Mouse (Mus musculus) liver, embryonic 14.5 days (tissue): ENCODE data around the gene Tcstv1.
"Not testable (repeated sequence)": the region's sequence is repeated elsewhere in the genome, so short reads cannot be mapped to it uniquely, and the experiment has no call there.

Experiments used
- CTCF ChIP-seq: IDR thresholded peaks from 2 replicates; pipeline ENCODE4 v1.5.1; 2016; ENCODE audit warnings: antibody characterized with exemption, low read depth, control low read depth
- EP300 ChIP-seq: IDR thresholded peaks from 2 replicates; pipeline ENCODE4 v1.6.1; 2016; ENCODE audit warnings: antibody characterized with exemption, low read depth

DNA sequence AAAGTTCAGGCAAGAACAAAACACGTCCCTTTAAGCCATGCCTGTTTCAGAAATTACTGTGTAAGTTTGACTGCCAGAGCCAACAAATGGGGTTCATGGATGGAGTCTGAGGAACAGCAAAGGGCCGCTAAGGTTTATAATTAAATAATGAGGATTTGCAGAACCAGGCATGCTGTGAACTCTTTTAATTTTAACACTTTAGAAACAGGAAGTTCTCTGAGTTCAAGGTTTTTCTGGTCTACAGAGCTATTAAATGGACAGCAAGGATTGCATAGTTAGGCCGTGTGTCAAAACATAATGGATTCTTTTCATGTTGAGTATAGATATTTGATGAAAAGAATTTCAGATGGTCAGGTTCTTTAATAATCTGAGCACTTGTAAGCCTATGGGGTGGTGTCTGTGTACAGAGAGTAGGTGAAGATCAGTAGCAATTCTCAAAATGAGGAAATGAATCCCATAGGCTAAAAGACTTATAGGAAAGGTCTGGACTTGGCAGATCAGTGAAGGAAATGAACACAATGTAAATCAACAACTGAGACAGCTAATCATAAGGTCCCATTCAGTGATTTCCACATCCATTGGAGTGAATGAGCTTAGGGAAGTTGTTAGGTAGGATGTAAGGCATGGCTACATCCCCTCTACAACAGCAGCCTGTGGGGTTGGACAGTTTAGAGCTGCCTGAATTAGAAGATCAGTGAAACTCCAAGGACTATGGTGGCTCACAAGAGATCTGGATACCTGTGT lies 30.2 kb upstream of the Tcstv1 start:
- not testable (repeated sequence) for TF ChIP-seq CTCF, EP300
